Mouse (Mus musculus): ENCODE results near the gene Snrpb.

GRCm38 (mm10) chr2:130146089-130146668 lies 33.0 kb downstream of the Snrpb start:
- TF ChIP-seq CTCF (IDR thresholded peaks at IDR 0.05; ENCODE audit: control insufficient read depth, insufficient read depth, low read length), result no peak
- TF ChIP-seq POLR2A (IDR thresholded peaks at IDR 0.05; ENCODE audit: borderline replicate concordance, control insufficient read depth, low read depth, low read length), result no peak

All from bone marrow, adult 2 months (tissue).